Mouse (Mus musculus) megakaryocyte, embryonic 14.5 days (primary cell): ENCODE data around the gene Gramd4.

ENCODE experiments used
- FLI1 ChIP-seq: IDR thresholded peaks from 2 replicates; pipeline ENCODE4 v1.6.1; 2012; ENCODE audit warnings: low read length, inconsistent platforms, mixed read lengths
- GATA1 ChIP-seq: IDR thresholded peaks from 3 replicates; pipeline ENCODE4 v1.6.1; 2012; ENCODE audit warnings: mixed read lengths, low read length, inconsistent platforms, borderline replicate concordance

- TF ChIP-seq FLI1: no peak
- no peak for TF ChIP-seq GATA1
Observed at GRCm38 (mm10) chr15:86169817-86170110, 112.3 kb downstream of the Gramd4 start.
